Mouse (Mus musculus): ENCODE measurements around the gene Krtap2-4.

DNA sequence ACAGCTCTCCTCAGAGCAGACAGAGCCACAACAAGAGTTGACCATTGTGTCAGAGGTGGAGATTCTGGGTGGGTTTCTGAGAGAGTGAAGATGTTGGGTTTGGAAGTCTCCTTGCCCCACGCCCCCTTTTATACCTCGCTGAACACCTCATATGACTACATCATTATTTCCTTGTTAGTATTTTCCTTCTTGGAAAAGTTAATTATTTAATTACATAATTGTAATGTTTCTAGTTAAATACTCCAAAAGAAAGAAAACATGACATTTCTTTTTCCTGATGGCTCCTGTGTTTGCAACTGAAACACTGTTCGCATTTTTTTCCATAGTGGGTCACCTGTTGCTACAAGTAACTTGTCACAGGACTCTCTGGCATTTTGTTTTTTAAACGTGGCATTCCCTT is 13.5 kb upstream of the Krtap2-4 start, which contains the start of gene Krtap4-1:
- TF ChIP-seq NRF1 (IDR thresholded peaks at IDR 0.05; ENCODE audit: low read depth, low read length) (no peak), EP300 (IDR thresholded peaks at IDR 0.05; ENCODE audit: low read length) (no peak), CHD2 (IDR thresholded peaks at IDR 0.05; ENCODE audit: low read length) (no peak), MAFK (IDR thresholded peaks at IDR 0.05; ENCODE audit: insufficient replicate concordance, low read length) (no peak), ELF1 (IDR thresholded peaks at IDR 0.05; ENCODE audit: low read depth, low read length) (no peak), CTCF (conservative IDR thresholded peaks at IDR 0.05 in 1 of 2, IDR thresholded peaks at IDR 0.05 in 1 of 2; ENCODE audit: low read depth in 2 of 2, low read length in 2 of 2) (no peak)
